Mouse (Mus musculus) subcutaneous adipose tissue, adult 2 months (tissue): ENCODE results near the gene Gm5751. TPM values are rescaled to one million over a fixed set of nuclear protein-coding genes. Genes with fewer than 3 reads are reported as not detected.

Experiments
- polyA plus RNA-seq: library from polyadenylated mRNA; depleted of rRNA; stranded (reverse); fragments of >200 nt; gene quantifications from 2 replicates; pipeline ENCODE4 v1.2.3, GENCODE M21; 2012; ENCODE audit warnings: low replicate concordance; rRNA removed

Gm5751 gene
- polyA plus RNA-seq, result not detected in 2 replicates

GRCm38 (mm10) chrX:8873953-8874352, at the start of gene Gm5751:
TSS of gene Gm5751 (plus strand) at chrX:8874253.

GRCm38 (mm10) chrX:8843694-8844093, 30.4 kb upstream of the Gm5751 start, which contains the start of gene Gm6592:
TSS of gene Gm6592 (plus strand) at chrX:8843994.

GRCm38 (mm10) chrX:8892343-8893155, 18.5 kb downstream of the Gm5751 start, which contains the start of gene B630019K06Rik:
TSS of gene B630019K06Rik (plus strand) at chrX:8892382.

Other genes starting within 250 kb of the Gm5751 start
- not detected in 2 replicates for gene Ssxb8, start 183.4 kb upstream of the Gm5751 start, polyA plus RNA-seq
- gene Ssx9, start 125.8 kb upstream of the Gm5751 start, polyA plus RNA-seq, result not detected in 2 replicates
- gene Ssxb5, start 70.6 kb upstream of the Gm5751 start, polyA plus RNA-seq, result not detected in 2 replicates
- not detected in 2 replicates for gene Gm6592, start 30.3 kb upstream of the Gm5751 start, polyA plus RNA-seq
- 0.60 and 2.9 TPM in 2 replicates for gene B630019K06Rik, start 18.1 kb downstream of the Gm5751 start, polyA plus RNA-seq
- gene Fthl17b, start 88.7 kb downstream of the Gm5751 start, polyA plus RNA-seq, result not detected in 2 replicates
- gene Fthl17c, start 102.3 kb downstream of the Gm5751 start, polyA plus RNA-seq, result not detected in 2 replicates
- gene Fthl17d, start 112.5 kb downstream of the Gm5751 start, polyA plus RNA-seq, result not detected in 2 replicates
- not detected in 2 replicates for gene Fthl17e, start 159.2 kb downstream of the Gm5751 start, polyA plus RNA-seq
- not detected in 2 replicates for gene Fthl17f, start 188.8 kb downstream of the Gm5751 start, polyA plus RNA-seq
- gene 4930402K13Rik, start 230.3 kb downstream of the Gm5751 start, polyA plus RNA-seq, result not detected in 2 replicates